Mouse (Mus musculus) forebrain, embryonic 16.5 days (tissue): ENCODE measurements at regions not wholly inside any gene's neighbourhood (a gene's known extent, or its start where the extent isn't known, plus 50 kb on each side); places are given as distances from the start of the nearest gene placed in this dataset.

Experiments
- ATAC-seq: fragments of 200-750 bp; cut with Nextera tagmentation; 2 replicates; pipeline ENCODE4 v1.8.0; 2017; ENCODE audit warnings: mild to moderate bottlenecking, moderate library complexity
- H3K27ac ChIP-seq: fragments of 300-500 bp; sonication (generic); 2 replicates; pipeline ENCODE4 v1.5.1; 2014; ENCODE audit warnings: low read length, control low read depth
- H3K27me3 ChIP-seq: fragments of 300-500 bp; sonication (generic); replicated peaks from 2 replicates; pipeline ENCODE4 v1.6.1; 2014; ENCODE audit warnings: low read length; ENCODE audit not compliant: control insufficient read depth, insufficient read depth
- H3K36me3 ChIP-seq: fragments of 300-500 bp; sonication (generic); 2 replicates; pipeline ENCODE4 v1.6.1; 2014; ENCODE audit not compliant: control insufficient read depth, insufficient read depth
- H3K4me1 ChIP-seq: fragments of 300-500 bp; sonication (generic); replicated peaks from 2 replicates; pipeline ENCODE4 v1.6.1; 2014; ENCODE audit warnings: low read length; ENCODE audit not compliant: control insufficient read depth, insufficient read depth
- H3K4me2 ChIP-seq: fragments of 300-500 bp; sonication (generic); 2 replicates; pipeline ENCODE4 v1.6.1; 2014; ENCODE audit warnings: mild to moderate bottlenecking, low read length, control low read depth
- H3K4me3 ChIP-seq: fragments of 300-500 bp; sonication (generic); replicated peaks from 2 replicates; pipeline ENCODE4 v1.5.1; 2014; ENCODE audit warnings: mild to moderate bottlenecking, low read length, control low read depth
- H3K9ac ChIP-seq: fragments of 300-500 bp; sonication (generic); replicated peaks from 2 replicates; pipeline ENCODE4 v1.6.1; 2014; ENCODE audit warnings: low read depth, low read length, control low read depth
- H3K9me3 ChIP-seq: fragments of 300-500 bp; sonication (generic); 2 replicates; pipeline ENCODE4 v1.6.1; 2016; ENCODE audit warnings: low read length; ENCODE audit not compliant: control insufficient read depth
- WGBS: fragments of 180-500 bp; shearing (Covaris S2); extraction: QIAGEN DNeasy Blood & Tissue Kit; methylation state at CpG from one replicate; pipeline ENCODE4 v1.1.7; 2014; 5-methylcytosine and 5-hydroxymethylcytosine counted together

DNA sequence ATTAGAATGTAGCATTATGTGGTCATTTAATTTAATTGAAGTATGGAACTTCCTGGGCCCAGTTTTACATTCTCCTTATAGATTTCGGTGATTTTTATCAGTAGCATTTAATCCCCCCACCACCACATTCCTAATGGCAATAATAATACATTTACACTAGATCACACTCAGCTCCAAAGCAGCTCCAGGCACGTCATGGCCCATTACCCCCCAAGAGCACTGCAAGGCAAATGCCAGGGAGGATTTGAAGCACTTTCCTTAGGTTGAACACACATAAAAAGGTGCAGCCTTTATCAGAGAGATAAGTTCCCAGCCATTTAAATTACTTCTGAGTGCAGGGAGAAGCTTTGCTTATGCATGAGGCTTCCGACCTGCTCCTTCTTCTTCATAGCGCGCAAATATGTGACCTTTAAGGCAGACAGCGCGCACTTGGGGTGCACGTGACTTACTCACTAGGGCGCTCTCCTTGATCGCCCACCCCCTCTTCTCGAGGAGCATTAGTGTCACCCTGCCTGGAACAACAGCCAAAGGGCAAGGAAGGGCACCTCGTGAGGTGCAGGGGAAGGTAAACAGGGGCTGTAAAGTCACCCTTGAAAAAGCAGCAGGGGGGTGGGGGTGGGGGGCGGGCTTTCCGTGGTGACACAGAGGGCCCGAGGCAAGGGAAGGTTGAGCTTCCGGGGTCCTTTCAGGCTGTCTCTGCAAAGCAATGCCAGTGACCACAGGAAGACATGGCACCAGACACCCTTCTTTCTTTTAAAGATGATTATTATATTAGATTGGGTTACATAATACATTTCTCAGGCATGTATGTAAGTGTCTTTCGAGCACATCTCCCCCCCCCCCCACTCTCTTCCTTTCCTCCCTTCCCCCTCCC lies 160.8 kb upstream of the Spats2l start:
- H3K4me1 ChIP-seq = peaks cover 22% of the 10 kb centered on the region
- H3K27me3 ChIP-seq = peaks cover 2% of the 10 kb centered on the region
- H3K4me3 ChIP-seq = peak overlapping the region; percentile 8; the same call in 1 of the 2 replicates
- WGBS = 20% methylated on average over 17 of the region's 17 CpGs
- H3K9ac ChIP-seq = peak overlapping the region; percentile 17; the same call in 1 of the 2 replicates
- peak; percentile 32; the same call in 1 of the 2 replicates for ATAC-seq
- no peaks in the 10 kb centered on the region for H3K9me3 ChIP-seq
- peak overlapping the region; percentile 34 for H3K4me2 ChIP-seq
- no peaks in the 10 kb centered on the region for H3K36me3 ChIP-seq
- H3K27ac ChIP-seq = peak overlapping the region; percentile 27; the same call in 1 of the 2 replicates

GRCm38 (mm10) chr1:57615155-57615554 lies 158.8 kb upstream of the Spats2l start:
- H3K4me3 ChIP-seq = no peak overlapping the region
- H3K27ac ChIP-seq = no peak overlapping the region
- H3K4me1 ChIP-seq = peaks cover 8% of the 10 kb centered on the region
- no peak overlapping the region for H3K9ac ChIP-seq
- H3K36me3 ChIP-seq = no peaks in the 10 kb centered on the region
- no peak for ATAC-seq
- no peaks in the 10 kb centered on the region for H3K9me3 ChIP-seq
- H3K4me2 ChIP-seq = no peak overlapping the region
- H3K27me3 ChIP-seq = no peaks in the 10 kb centered on the region; the same call in 1 of the 2 replicates

- H3K36me3 ChIP-seq = no peaks in the 10 kb centered on the region
- WGBS = 89% methylated on average over 3 of the region's 3 CpGs
- peaks cover 7% of the 10 kb centered on the region for H3K4me1 ChIP-seq
- H3K4me2 ChIP-seq = no peak overlapping the region
- ATAC-seq = no peak
- no peak overlapping the region for H3K4me3 ChIP-seq
- H3K27me3 ChIP-seq = no peaks in the 10 kb centered on the region; the same call in 1 of the 2 replicates
- no peaks in the 10 kb centered on the region for H3K9me3 ChIP-seq
- H3K9ac ChIP-seq = no peak overlapping the region
- H3K27ac ChIP-seq = no peak overlapping the region
These were observed 156.6 kb upstream of the Spats2l start for GRCm38 (mm10) chr1:57617316-57617715.

DNA sequence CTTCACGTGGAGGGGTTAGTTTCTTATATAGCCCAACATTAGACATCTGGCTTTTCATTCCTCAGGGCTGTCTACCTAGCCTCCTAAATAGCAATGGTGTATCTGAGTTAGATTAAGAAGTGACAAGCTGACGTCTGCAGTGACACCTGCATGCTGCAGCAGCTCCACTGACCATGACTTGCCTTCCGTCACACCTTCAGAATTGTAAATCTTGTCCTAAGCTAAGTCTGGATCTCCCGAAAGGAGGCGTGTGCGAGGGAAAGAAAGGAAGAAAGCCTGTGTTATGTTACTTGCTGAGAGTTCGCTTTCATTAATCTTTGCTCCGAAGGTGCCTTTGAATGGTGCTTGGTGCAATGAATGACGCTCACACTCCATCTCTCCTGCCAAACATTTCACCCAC lies 151.4 kb upstream of the Spats2l start:
- Histone ChIP-seq H3K4me1 (no peaks in the 10 kb centered on the region), H3K27ac (no peak overlapping the region), H3K27me3 (no peaks in the 10 kb centered on the region), H3K9me3 (no peaks in the 10 kb centered on the region), H3K36me3 (no peaks in the 10 kb centered on the region), H3K9ac (no peak overlapping the region), H3K4me2 (no peak overlapping the region), H3K4me3 (no peak overlapping the region)
- no peak for ATAC-seq
- WGBS = 79% methylated on average over 9 of the region's 9 CpGs

- Histone ChIP-seq H3K4me1 (no peaks in the 10 kb centered on the region), H3K27ac (no peak overlapping the region), H3K9ac (no peak overlapping the region), H3K36me3 (no peaks in the 10 kb centered on the region), H3K4me2 (no peak overlapping the region), H3K27me3 (no peaks in the 10 kb centered on the region), H3K9me3 (no peaks in the 10 kb centered on the region), H3K4me3 (no peak overlapping the region)
- no peak for ATAC-seq
- whole genome bisulfite sequencing = 48% methylated on average over 1 of the region's 1 CpGs
These were observed 140.0 kb upstream of the Spats2l start for GRCm38 (mm10) chr1:57633986-57634385.

DNA sequence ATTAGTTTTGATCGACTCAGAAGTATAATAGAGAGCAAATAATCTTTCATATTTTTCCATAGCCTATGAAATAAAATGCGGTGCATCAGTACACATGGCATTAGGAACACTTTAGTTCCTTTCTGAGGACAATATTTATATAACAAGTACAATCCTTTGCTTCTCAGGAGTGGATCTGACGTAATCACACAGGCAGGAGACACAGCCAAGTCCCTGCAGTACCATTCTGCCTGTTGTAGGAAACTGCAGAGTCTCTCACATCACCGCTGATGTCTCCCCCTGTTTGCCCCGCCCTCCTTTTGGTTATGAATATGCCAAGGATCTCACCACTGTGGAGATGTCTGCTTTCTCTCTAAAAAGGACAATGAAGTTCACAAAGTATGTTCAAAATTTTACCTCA lies 131.8 kb upstream of the Spats2l start:
- no peak overlapping the region for H3K27ac ChIP-seq
- no peak for ATAC-seq
- no peaks in the 10 kb centered on the region for H3K9me3 ChIP-seq
- no peak overlapping the region for H3K4me3 ChIP-seq
- H3K27me3 ChIP-seq = no peaks in the 10 kb centered on the region
- peaks cover 5% of the 10 kb centered on the region for H3K4me1 ChIP-seq
- H3K9ac ChIP-seq = no peak overlapping the region
- no peaks in the 10 kb centered on the region for H3K36me3 ChIP-seq
- no peak overlapping the region for H3K4me2 ChIP-seq
- WGBS = 82% methylated on average over 5 of the region's 5 CpGs

DNA sequence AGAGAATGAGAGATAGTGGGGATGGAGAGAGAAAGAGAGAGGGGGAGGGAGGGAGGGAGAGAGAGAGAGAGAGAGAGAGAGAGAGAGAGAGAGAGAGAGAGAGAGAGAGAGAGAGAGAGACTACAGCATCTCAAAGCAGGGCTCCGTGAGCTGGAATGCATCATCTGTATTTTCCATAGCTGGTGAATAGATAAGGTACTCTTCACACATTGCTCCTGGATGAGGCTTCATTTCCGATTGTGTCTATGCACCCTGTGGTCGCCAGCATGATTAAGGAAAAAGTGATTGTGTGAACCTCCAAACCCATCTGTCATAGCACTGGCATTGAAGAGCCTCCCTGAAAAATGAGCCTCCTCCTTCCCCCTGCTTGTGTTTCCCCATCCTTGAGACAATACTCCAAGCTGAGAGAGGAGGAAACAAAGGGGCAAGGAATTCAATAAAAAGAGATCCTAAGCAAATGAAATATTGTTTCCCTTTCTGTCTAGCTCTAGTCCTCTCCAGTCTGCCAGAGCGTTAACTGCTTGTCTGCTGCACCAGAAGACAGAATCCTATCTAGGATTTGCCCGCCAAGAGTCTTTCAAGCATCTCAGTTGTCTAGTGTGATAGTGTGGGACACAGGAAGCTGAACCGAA lies 130.4 kb upstream of the Spats2l start:
- no peaks in the 10 kb centered on the region for H3K27me3 ChIP-seq
- peak; percentile 54 for ATAC-seq
- no peak overlapping the region for H3K9ac ChIP-seq
- H3K4me3 ChIP-seq = no peak overlapping the region
- no peak overlapping the region; the same call in 1 of the 2 replicates for H3K4me2 ChIP-seq
- H3K27ac ChIP-seq = peak overlapping the region; percentile 21
- peaks cover 5% of the 10 kb centered on the region for H3K4me1 ChIP-seq
- WGBS = 47% methylated on average over 6 of the region's 6 CpGs
- H3K9me3 ChIP-seq = no peaks in the 10 kb centered on the region
- H3K36me3 ChIP-seq = no peaks in the 10 kb centered on the region

DNA sequence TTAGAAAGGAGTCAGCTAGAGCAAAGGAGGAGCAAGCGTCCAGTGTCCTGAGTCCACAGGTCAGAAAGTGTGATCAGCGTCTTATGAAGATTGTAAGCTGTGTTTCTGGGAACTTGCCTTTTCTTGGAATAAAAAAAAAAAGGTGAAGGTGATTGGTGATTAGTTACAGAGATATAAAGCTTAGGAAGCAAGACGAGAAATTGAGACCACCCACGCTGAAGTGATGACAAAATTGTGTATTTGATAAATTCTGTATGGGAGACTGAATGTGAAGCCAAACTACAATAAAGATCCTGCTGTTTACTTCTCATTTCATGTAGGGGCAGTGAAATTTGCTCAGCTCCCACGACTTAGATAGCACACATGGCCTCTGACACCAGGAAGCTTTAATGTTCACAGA lies 109.0 kb upstream of the Spats2l start:
- no peaks in the 10 kb centered on the region for H3K36me3 ChIP-seq
- no peak overlapping the region for H3K4me3 ChIP-seq
- 72% methylated on average over 5 of the region's 5 CpGs for WGBS
- H3K27ac ChIP-seq = no peak overlapping the region
- ATAC-seq = no peak
- no peak overlapping the region for H3K4me2 ChIP-seq
- H3K9me3 ChIP-seq = 0 out of 2 replicates have a peak, but pooled peaks cover 2% of the 10 kb centered on the region
- no peaks in the 10 kb centered on the region for H3K27me3 ChIP-seq
- H3K9ac ChIP-seq = no peak overlapping the region
- no peaks in the 10 kb centered on the region for H3K4me1 ChIP-seq

DNA sequence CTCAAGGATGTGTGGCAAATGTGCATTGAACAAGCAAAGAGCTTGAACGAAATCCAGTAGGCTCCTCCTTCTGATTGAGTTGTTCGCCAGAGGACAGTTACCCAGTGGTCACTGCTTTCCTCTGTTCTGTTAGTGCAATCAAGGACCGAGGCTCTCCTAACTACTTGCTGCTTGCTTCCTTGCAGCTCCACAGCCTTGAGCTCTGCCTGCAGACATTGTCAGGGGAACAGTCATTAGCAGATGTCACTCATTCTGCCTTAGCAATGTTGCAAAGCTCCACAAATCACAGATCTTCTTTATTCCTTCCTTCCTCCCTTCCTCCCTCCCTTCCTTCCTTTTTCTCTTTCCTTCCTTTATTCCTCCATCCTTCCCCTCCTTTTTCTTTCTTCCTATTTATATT lies 108.2 kb upstream of the Spats2l start:
- H3K4me2 ChIP-seq = no peak overlapping the region
- H3K27me3 ChIP-seq = no peaks in the 10 kb centered on the region
- H3K9me3 ChIP-seq = 0 out of 2 replicates have a peak, but pooled peaks cover 2% of the 10 kb centered on the region
- H3K4me1 ChIP-seq = no peaks in the 10 kb centered on the region
- no peak overlapping the region for H3K9ac ChIP-seq
- H3K4me3 ChIP-seq = no peak overlapping the region
- ATAC-seq = peak; percentile 57
- H3K36me3 ChIP-seq = no peaks in the 10 kb centered on the region
- H3K27ac ChIP-seq = no peak overlapping the region
- WGBS = 48% methylated on average over 3 of the region's 3 CpGs
